Mouse (Mus musculus) gastrocnemius, postnatal 4 days (tissue): ENCODE data around the gene Fam49a. TPM values are rescaled to one million over a fixed set of nuclear protein-coding genes. Genes with fewer than 3 reads are reported as not detected.

Experiments used
- DNase-seq, 2 experiments: peaks; one replicate each; pipeline ENCODE4 v3.0.0; 2021 to 2022; ENCODE audit warnings: low spot score in 2 of 2, mixed read lengths in 2 of 2
- total RNA-seq, 2 experiments: library from RNA; stranded (reverse); gene quantifications; 2 replicates each; pipeline ENCODE4 v1.2.3; 2021

The Fam49a gene
- total RNA-seq, 2 experiments from 2014 or later, result 12.8 to 15.9 TPM

- DNase-seq, result no peak
Measured at GRCm38 (mm10) chr12:12264151-12264550, 2.2 kb downstream of the Fam49a start.

GRCm38 (mm10) chr12:12266552-12266951, 4.6 kb downstream of the Fam49a start:
- no peak for DNase-seq

- no peak for DNase-seq
Measured at GRCm38 (mm10) chr12:12270495-12270894, 8.6 kb downstream of the Fam49a start.

DNA sequence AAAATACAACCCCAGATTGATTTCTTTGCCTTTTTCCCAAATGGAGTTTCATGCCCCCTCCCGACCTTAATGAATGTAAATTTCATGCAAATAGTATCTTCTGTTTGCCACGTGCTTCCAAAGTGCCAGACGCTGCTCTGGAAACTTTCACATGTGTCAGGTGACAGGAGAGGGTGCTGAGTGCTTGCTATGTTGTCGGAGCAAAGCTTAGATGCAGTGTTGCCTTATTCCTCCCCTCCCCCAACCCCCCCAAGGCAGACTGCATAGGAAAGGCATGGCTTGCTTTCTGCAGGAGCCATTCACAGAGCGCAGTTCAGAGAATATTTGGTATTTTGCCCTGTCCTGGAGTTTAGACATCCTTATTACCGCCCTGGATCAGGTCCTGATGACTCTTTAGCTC, 12.2 kb downstream of the Fam49a start:
- DNase-seq, result no peak

DNA sequence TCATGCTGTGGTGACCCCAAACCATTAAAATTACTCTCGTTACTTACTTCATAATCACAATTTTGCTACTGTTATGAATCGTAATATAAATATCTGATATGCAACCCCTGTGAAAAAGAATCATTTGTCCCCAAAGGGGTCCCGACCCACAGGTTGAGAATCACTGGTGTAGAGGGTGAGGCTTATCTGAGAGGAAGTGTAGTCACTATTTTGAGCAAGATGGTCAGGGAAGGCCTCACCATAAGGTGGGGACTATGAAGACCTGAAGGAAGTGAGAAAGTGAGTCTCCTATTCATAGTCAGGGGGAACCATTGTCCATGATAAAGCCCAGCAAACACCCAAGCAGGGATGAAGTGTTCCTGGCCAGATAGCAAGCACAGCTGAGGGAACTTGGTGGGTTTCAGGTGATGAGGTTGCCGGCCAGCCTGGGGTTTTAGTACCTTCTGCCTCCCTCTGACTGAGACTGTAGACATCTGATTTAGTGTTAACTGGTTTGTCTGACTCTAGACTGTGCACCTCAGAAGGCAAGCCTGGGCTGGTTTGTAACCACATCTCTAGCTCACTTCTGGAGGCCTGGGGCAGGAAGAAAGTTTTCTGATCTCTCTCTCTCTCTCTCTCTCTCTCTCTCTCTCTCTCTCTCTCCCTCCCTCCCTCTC, 13.3 kb downstream of the Fam49a start:
- DNase-seq, result no peak

GRCm38 (mm10) chr12:12277741-12278463, 16.0 kb downstream of the Fam49a start:
- DNase-seq, result no peak

DNA sequence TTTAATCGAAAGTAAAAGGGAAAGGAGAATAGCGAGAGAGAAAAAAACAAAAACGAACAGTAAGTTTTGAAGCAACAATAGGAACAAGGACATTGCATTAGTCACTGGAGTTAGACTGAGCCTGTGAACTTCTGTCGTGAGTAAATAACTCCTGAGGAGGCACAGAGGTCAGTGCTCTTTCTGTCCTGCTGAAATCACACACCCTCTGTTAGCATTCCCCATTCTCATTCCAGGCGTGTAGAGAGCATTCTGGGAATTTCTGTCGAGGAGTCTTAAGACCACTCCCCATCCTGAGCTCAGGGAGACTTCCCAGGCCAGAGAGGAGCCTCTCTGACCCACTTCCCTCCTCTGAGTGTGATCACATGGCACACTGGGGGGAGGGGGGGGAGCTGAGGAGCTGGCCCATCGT, 16.5 kb downstream of the Fam49a start:
- no peak for DNase-seq

- DNase-seq, result peak in 1 of 2 experiments; percentile 50
Measured at GRCm38 (mm10) chr12:12283702-12284288, 21.9 kb downstream of the Fam49a start.

GRCm38 (mm10) chr12:12284521-12284920, 22.6 kb downstream of the Fam49a start:
- DNase-seq, result peak in 1 of 2 experiments; percentile 31

- no peak for DNase-seq
Measured at GRCm38 (mm10) chr12:12287131-12287786, 25.3 kb downstream of the Fam49a start.

- DNase-seq, result no peak
Measured at GRCm38 (mm10) chr12:12287787-12288132, 25.8 kb downstream of the Fam49a start.

DNA sequence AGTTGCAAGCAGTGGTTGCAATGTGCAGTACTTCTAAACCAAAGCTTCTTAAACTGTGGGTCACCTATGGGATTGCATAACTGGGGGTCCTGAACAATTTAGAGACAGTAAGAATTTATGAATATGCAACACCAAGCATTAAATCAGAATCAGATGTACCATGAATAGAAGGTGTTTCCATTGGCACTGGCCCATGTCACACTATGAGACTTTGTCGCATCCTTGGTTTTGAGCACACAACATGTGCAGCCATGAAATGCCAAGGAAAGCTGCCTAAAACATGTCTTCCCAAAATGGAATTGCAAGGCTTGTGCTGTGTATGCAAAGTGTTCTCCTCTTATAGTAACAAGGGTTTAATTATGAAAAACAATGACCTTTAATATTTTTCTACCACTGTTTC, 26.6 kb downstream of the Fam49a start:
- DNase-seq, result no peak

- DNase-seq, result no peak
Measured at GRCm38 (mm10) chr12:12289636-12290035, 27.7 kb downstream of the Fam49a start.

DNA sequence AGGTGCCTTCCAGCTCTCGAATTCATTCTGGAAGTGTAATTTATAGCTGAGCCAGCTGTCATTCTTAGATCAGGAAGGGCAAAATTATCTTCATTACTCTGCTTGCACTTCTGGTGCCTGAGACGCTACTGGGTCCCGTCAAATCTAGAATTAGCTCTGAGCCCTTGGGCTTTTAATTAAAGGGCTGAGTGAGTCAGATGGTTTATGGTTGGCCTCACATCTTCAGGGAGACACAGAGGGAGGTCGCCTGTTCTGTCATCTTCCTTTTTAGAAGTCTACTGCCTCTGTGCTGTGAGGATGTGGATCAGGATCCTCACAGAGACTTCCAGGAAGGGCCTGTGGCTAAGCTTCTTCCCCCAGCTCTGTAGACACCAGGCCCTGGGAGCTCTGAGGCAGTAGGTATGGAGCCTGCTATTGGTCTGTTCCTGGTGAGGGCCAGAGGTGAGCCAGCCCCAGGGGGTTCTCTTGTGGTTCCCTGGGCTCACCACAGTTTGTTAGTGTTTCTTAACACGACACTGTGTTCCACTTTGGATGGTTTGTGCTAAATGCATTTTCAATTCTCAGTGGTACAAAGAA, 30.2 kb downstream of the Fam49a start:
- no peak for DNase-seq

DNA sequence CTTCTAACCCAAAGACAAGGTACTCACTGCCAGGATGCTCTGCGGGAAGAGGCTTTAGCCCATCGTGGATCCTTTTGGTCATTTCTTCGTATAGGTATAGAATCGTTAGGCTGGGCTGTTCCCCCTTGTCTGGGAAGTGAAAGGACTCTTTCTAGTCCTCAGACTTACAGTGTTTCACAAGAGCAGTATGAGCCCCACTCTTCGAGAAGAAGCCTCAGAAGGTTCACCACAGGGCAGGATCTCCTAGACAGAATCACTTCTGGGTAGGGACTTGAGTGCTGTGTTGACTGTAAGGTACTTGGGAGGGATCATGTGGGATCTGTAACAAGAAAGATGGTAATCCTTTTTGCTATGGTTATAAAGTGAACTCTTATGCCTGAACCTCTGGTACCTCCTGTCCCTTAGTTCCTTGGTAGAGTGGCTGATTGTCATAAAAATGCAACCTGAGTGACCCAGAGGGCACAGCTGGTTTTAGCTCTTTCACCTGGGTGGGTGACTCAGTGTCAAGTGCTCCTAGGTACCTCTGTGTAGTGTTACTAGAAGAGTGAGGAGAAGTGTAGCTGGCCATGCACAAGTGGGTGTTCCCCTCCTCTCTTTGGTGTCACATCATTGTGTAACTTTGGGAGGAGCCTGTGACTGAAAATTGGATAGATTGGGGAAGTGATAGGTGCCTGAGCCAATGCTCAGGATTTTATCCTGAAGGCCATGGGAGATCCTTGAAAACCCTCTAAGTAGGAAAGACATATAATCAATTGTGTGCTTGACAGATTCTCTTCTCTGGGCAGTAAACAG, 32.6 kb downstream of the Fam49a start:
- DNase-seq, result no peak

DNA sequence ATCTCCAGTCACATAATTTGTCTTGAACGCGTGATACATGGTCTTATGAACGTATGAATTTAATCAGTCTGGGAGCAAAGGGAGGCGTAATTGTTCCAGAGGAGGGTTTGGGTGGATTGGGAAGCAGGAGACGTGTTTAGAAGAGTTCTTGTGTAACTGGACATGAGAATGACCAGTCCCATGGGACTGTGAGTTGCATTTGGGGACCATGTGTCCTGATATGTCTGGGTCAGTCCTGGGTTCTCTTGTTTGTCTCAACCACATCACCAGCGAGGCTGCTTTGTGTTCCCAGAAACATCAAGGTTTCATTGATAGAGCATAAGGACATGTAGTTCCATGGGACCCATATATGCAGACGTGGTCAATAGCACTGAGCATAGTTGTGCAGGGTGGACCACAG, 36.5 kb downstream of the Fam49a start:
- no peak for DNase-seq

DNA sequence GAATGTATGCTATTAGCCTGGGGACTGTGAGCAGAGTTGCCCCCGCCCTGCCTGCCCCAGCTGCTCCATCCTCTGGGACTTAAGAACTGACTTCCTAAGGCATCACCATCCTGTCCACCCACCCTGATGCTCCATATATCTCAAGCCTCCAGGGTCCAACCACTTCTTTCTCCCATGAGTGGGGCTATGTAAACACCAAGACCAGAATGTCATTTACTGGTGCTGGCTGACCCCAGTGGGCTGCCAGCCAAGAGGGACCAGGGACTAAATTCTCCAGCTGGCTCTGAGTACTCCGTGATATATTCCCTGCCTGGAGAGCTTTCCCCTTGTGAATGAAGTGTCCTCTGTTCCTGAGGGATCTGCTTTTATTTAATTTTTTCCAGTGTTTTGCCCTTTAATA, 37.4 kb downstream of the Fam49a start:
- no peak for DNase-seq

- no peak for DNase-seq
Measured at GRCm38 (mm10) chr12:12301149-12301548, 39.2 kb downstream of the Fam49a start.

DNA sequence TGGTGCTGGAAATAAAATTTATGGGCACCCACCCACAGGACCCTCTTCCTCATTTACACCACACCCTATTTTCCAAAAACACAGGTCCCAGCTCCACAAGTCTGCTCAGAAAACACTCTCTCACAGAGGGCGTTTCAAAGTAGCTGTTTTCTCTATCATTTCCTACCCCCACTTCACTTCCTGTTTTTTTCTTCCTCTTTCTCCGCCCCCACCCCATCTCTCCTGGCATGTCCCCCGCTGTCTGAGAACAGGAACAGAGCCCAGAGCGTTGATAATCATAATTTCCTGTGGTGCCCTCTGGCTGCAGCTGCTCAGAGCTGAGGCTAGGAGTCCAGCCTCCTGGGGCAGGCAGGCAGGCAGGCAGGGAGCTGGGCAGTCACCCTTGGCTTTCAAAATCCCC, 39.9 kb downstream of the Fam49a start:
- DNase-seq, result peak in 1 of 2 experiments; percentile 46

DNA sequence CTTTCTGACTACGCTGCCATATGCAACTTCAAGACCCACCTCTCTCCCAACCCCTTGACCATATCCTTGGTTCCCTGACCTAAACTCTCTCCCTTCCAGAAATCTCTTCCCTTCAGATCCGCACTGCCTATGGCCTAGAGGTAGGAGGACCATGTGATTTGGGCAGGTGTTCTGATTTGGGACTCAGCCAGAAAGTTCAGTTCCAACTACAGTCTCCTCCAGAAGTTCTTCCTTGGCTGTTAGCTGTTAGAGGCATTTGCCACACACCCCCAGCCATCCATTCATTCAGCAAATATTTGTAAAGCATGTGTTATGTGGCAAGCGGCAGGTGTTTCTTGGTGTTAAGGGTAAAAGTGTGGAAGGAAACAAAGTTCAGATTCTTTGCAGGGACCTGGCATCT, 44.3 kb downstream of the Fam49a start:
- DNase-seq, result no peak

DNA sequence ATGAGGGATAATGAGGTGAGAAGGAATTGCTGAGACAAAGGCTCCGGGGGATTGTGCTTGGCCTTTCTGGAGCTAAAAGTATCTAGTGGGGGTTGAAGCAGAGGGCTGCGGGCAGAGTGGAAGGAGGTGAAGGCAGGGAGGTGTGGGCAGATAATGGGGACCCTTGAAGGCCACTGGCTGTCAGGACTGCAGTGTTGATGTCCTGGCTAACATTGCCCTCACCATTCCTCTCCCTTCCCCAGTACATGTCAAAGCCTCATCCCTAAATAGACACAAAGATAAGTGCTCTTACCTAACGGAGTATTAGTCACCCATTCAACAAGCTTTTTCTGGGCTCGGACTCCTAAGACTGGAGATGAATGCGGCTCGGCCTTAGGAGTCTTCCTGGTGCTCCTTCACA, 44.9 kb downstream of the Fam49a start:
- DNase-seq, result no peak
